Mouse (Mus musculus): ENCODE measurements around the gene Lss. TPM values are rescaled to one million over a fixed set of nuclear protein-coding genes. Genes with fewer than 3 reads are reported as not detected.

Gene Lss
- polyA plus RNA-seq, 1 experiment from 2014 or later, result 47.4 TPM

DNA sequence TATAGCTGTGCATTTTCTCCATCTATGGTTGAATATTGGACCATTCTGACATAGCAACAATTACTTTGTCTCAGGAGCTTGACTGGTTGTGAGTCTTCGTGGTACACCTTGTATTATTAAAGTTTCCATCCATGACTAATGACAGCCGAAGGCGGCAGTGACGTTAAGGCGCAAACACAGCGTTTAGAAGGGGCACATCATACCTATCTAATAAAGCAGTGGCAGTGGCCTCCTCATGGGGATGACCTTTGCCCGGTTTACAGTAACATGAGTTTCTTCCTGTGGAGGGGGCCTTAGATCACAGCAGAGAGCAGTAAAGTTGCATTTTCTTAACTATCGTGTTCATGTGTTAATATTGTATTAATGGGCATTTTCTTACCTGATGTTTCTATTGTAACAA lies 16.8 kb downstream of the Lss start:
- DNase-seq (ENCODE audit: low spot score, missing footprints), result no peak

DNA sequence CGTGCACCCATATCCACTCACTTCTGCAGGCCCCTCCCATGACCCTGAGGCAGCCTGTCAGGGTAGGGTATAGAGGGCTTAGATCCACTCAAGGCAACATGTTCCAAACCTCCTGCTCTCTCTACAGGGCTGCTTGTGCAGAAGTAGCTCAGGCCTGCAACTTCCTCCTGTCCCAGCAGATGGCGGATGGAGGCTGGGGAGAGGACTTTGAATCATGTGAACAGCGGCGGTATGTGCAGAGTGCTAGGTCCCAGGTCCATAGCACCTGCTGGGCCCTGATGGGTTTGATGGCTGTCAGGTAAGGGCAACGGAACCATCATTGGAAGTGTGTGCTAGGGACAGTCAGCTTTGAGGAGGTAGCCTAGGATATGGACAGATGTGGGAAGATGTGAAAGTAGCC lies 19.1 kb downstream of the Lss start:
- no peak for ATAC-seq (ENCODE audit: low FRiP score)
- WGBS, result 91% methylated on average over 5 of the region's 5 CpGs
- no peak overlapping the region for H3K4me2 ChIP-seq
- no peaks in the 10 kb centered on the region for H3K27me3 ChIP-seq (ENCODE audit: control insufficient read depth, insufficient read depth, low read length)
- no peak overlapping the region for H3K27ac ChIP-seq (ENCODE audit: low read depth, low read length)
- H3K9me3 ChIP-seq (ENCODE audit: control insufficient read depth, low read length), result no peaks in the 10 kb centered on the region
- H3K4me3 ChIP-seq (ENCODE audit: low read depth, low read length), result no peak overlapping the region
- no peak for DNase-seq (ENCODE audit: low spot score, missing footprints)
- H3K9ac ChIP-seq (ENCODE audit: low read length), result no peak overlapping the region
- no peaks in the 10 kb centered on the region for H3K4me1 ChIP-seq (ENCODE audit: control insufficient read depth, insufficient read depth, low read length)
- H3K36me3 ChIP-seq (ENCODE audit: control insufficient read depth, insufficient read depth, low read length), result peaks cover 43% of the 10 kb centered on the region

More for the DNA sequence above, 16.8 kb downstream of the Lss start:
- 91% methylated on average over 8 of the region's 8 CpGs for WGBS
- ATAC-seq (ENCODE audit: low FRiP score), result no peak
- Histone ChIP-seq H3K27me3 (ENCODE audit: control insufficient read depth, insufficient read depth, low read length) (no peaks in the 10 kb centered on the region), H3K9ac (ENCODE audit: low read length) (no peak overlapping the region), H3K27ac (ENCODE audit: low read depth, low read length) (no peak overlapping the region), H3K36me3 (ENCODE audit: control insufficient read depth, insufficient read depth, low read length) (peaks cover 47% of the 10 kb centered on the region), H3K4me1 (ENCODE audit: control insufficient read depth, insufficient read depth, low read length) (no peaks in the 10 kb centered on the region), H3K4me3 (ENCODE audit: low read depth, low read length) (no peak overlapping the region), H3K9me3 (ENCODE audit: control insufficient read depth, low read length) (no peaks in the 10 kb centered on the region), H3K4me2 (no peak overlapping the region)

DNA sequence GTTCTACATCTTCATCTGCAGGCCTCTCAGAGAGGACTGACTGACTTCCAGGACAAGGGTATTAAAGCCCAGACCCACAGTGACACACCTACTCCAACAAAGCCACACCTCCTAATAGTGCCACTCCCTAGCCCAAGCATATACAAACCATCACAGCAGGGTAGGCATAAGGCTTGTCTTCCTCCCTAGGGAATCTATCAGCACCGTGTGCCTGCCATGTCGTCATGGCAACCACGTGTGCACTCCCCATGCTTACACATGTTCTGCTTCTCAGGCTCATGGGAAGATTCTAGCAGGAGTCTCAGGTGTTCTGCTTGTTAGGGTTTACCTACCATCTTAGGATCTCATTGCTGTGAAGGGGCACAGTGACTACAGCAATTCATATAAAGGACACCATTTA lies 20.2 kb downstream of the Lss start:
- no peak overlapping the region for H3K9ac ChIP-seq (ENCODE audit: low read length)
- no peaks in the 10 kb centered on the region for H3K27me3 ChIP-seq (ENCODE audit: control insufficient read depth, insufficient read depth, low read length)
- 76% methylated on average over 3 of the region's 3 CpGs for WGBS
- no peak overlapping the region for H3K27ac ChIP-seq (ENCODE audit: low read depth, low read length)
- peaks cover 39% of the 10 kb centered on the region for H3K36me3 ChIP-seq (ENCODE audit: control insufficient read depth, insufficient read depth, low read length)
- no peak overlapping the region for H3K4me2 ChIP-seq
- no peaks in the 10 kb centered on the region for H3K4me1 ChIP-seq (ENCODE audit: control insufficient read depth, insufficient read depth, low read length)
- DNase-seq (ENCODE audit: low spot score, missing footprints) (no peak), ATAC-seq (ENCODE audit: low FRiP score) (no peak)
- H3K4me3 ChIP-seq (ENCODE audit: low read depth, low read length), result no peak overlapping the region
- H3K9me3 ChIP-seq (ENCODE audit: control insufficient read depth, low read length), result no peaks in the 10 kb centered on the region

DNA sequence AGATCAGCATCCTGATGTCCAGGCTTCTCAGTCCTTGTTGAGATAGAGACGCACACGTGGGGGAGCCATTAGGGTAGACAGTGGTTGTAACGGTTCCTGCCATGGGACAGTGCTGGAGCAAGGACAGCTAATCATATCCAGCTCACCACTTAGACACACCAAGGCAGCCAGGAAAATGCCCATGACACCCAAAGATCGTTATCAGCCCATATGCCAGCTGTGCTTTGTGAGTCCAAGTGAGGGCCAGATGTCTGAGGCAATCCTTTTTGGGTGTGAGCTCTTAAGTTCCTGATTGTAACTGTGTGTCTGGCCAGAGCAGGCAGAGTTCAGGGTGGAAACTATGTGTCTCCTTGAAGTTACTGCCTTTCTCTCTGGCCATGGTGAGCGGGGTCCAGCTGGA lies 22.7 kb downstream of the Lss start:
- no peak for ATAC-seq (ENCODE audit: low FRiP score)

DNA sequence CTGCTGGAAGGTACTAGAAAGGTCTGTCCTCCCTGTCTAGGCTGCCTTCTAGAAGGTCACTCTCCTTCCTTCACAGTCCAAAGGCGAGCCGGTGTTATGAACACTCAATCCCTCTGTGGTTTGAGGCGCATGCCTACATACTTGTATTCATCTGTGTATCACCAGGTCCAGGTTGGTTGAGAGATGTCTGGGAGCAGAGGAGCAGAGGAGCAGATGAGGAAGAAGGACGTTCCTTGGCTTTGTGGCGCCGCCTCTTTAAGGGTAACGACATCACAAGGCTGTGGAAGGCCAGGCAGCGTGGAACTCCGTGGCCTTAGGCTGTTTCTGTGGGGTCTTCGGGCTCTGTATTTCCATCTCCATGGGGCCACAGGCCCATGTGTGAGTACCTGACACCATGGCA lies 30.6 kb downstream of the Lss start, which contains the start of gene Spatc1l:
TSS of gene Spatc1l (plus strand) at position 301 of the 400 bp plus-strand sequence.
- Histone ChIP-seq H3K9me3 (ENCODE audit: control insufficient read depth, low read length) (no peaks in the 10 kb centered on the region), H3K9ac (ENCODE audit: low read length) (no peak within 1 kb of the TSS), H3K4me2 (no peak within 1 kb of the TSS), H3K27ac (ENCODE audit: low read depth, low read length) (no peak within 1 kb of the TSS), H3K4me3 (ENCODE audit: low read depth, low read length) (no peak within 1 kb of the TSS), H3K4me1 (ENCODE audit: control insufficient read depth, insufficient read depth, low read length) (no peaks in the 10 kb centered on the region), H3K27me3 (ENCODE audit: control insufficient read depth, insufficient read depth, low read length) (no peaks in the 10 kb centered on the region), H3K36me3 (ENCODE audit: control insufficient read depth, insufficient read depth, low read length) (no peaks in the 10 kb centered on the region)
- 90% methylated on average over 10 of the region's 10 CpGs for WGBS
- no peak for DNase-seq (ENCODE audit: low spot score, missing footprints)
- ATAC-seq (ENCODE audit: low FRiP score), result no peak

More for the DNA sequence above, 22.7 kb downstream of the Lss start:
- Histone ChIP-seq H3K27me3 (ENCODE audit: control insufficient read depth, insufficient read depth, low read length) (no peaks in the 10 kb centered on the region), H3K9ac (ENCODE audit: low read length) (no peak overlapping the region), H3K36me3 (ENCODE audit: control insufficient read depth, insufficient read depth, low read length) (peaks cover 30% of the 10 kb centered on the region), H3K9me3 (ENCODE audit: control insufficient read depth, low read length) (no peaks in the 10 kb centered on the region), H3K4me3 (ENCODE audit: low read depth, low read length) (no peak overlapping the region), H3K4me1 (ENCODE audit: control insufficient read depth, insufficient read depth, low read length) (no peaks in the 10 kb centered on the region), H3K27ac (ENCODE audit: low read depth, low read length) (no peak overlapping the region), H3K4me2 (no peak overlapping the region)
- no peak for DNase-seq (ENCODE audit: low spot score, missing footprints)
- WGBS, result 91% methylated on average over 5 of the region's 5 CpGs

DNA sequence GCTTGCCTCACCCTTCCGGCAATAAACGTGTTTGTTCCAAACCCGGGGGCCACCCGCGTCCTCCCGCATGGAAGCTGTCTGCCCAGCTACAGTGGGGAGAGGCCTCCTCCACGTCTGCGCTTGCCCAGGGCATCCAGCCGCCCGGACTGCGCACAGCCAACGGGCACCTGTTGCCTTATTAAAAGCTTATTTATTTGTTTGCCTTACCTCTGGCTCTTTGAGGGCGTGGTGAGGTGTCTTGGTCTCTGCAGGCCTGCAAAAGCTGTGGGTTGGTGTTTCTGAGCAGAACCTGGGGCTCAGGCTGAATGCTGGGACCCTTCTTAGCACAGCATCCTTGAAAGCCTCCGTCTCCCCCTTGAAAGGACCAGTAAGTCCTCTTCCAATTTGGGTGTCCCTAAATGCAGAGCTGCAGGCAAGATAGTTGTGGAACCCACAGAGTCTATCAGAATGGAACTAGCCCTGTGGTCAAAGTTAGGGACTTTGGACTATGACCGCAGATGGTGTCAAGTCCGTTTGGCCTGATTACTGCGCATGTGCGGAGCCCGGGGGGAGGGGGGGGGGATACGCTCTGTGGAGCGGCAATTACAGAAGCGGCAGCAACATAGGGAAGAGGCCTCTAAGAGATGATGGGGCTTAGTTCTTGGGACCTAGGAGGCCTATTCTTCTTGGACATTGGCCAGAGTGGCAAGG lies 38.8 kb downstream of the Lss start:
- H3K4me3 ChIP-seq (ENCODE audit: low read depth, low read length), result no peak overlapping the region
- H3K9ac ChIP-seq (ENCODE audit: low read length), result no peak overlapping the region
- DNase-seq (ENCODE audit: low spot score, missing footprints), result no peak
- no peak for ATAC-seq (ENCODE audit: low FRiP score)
- H3K4me2 ChIP-seq, result no peak overlapping the region
- no peak overlapping the region for H3K27ac ChIP-seq (ENCODE audit: low read depth, low read length)
- no peaks in the 10 kb centered on the region for H3K9me3 ChIP-seq (ENCODE audit: control insufficient read depth, low read length)
- no peaks in the 10 kb centered on the region for H3K4me1 ChIP-seq (ENCODE audit: control insufficient read depth, insufficient read depth, low read length)
- no peaks in the 10 kb centered on the region for H3K36me3 ChIP-seq (ENCODE audit: control insufficient read depth, insufficient read depth, low read length)
- H3K27me3 ChIP-seq (ENCODE audit: control insufficient read depth, insufficient read depth, low read length), result no peaks in the 10 kb centered on the region
- WGBS, result 91% methylated on average over 22 of the region's 22 CpGs

DNA sequence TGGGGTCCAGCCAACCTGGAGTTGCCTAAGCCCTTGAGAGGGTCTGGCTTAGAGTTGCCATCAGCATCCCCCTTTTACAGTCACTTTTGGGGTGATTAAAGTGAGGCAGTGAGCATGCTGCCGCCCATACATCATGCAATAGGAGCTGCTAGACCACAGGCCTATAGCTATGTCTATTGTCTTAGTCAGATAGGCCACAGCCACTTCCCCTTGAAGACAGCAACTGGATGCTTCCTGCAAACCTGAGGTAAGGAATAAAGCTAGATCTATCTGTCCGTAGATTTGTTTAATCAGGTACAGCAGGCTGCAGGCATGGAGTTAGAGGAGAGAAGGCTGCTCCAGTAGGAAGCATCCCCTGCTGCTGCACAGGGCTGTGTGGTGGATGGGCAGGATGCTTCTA lies 39.7 kb downstream of the Lss start:
- Histone ChIP-seq H3K4me3 (ENCODE audit: low read depth, low read length) (no peak overlapping the region), H3K27me3 (ENCODE audit: control insufficient read depth, insufficient read depth, low read length) (no peaks in the 10 kb centered on the region), H3K4me2 (no peak overlapping the region), H3K9ac (ENCODE audit: low read length) (no peak overlapping the region), H3K27ac (ENCODE audit: low read depth, low read length) (no peak overlapping the region), H3K9me3 (ENCODE audit: control insufficient read depth, low read length) (no peaks in the 10 kb centered on the region), H3K36me3 (ENCODE audit: control insufficient read depth, insufficient read depth, low read length) (no peaks in the 10 kb centered on the region), H3K4me1 (ENCODE audit: control insufficient read depth, insufficient read depth, low read length) (no peaks in the 10 kb centered on the region)
- 71% methylated on average over 2 of the region's 2 CpGs for WGBS
- DNase-seq (ENCODE audit: low spot score, missing footprints), result no peak
- no peak for ATAC-seq (ENCODE audit: low FRiP score)

DNA sequence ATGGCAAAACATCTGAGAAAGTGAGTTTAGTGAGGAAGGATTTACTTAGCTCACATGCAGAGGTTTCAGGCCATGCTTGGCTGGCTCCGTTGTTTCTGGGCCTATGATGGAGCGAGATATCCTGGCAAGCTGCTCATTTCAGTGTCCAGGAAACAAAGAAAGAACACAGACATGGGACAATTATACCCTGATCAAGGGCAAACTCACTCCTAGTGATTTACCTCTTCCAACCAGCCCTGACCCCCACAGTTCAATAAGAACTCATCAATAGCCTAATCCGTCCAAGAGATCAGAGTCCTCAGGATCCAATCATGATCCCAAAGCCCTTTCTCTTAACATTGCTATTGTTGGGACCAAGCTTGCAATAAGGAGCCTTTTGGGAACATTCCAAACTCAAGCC lies 40.8 kb downstream of the Lss start:
- WGBS, result 40% methylated on average over 3 of the region's 3 CpGs
- H3K9me3 ChIP-seq (ENCODE audit: control insufficient read depth, low read length), result no peaks in the 10 kb centered on the region

DNA sequence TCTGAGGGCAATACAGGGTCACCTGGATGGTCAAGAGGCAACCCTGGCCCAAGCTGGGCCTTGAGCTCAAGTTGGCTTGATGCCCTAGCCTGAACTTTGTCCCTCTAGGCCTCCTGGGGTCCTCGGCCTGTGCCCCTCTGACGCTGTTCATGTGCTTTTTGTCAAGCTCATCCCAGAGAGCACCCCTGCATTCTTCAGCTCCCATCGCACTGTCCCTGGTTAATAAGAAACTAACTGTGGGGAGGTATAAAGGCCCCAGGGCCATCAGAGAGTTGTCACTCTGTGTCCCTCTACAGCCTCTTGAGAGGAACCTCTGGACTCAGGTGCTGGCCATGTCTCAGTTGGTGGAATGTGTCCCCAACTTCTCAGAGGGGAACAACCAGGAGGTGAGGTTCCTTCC lies 44.0 kb downstream of the Lss start, which contains the start of gene Ftcd:
TSS of gene Ftcd (plus strand) at position 275 of the 400 bp plus-strand sequence.
- WGBS, result 85% methylated on average over 3 of the region's 3 CpGs
- H3K4me1 ChIP-seq (ENCODE audit: control insufficient read depth, insufficient read depth, low read length), result no peaks in the 10 kb centered on the region
- no peak within 1 kb of the TSS for H3K9ac ChIP-seq (ENCODE audit: low read length)
- ATAC-seq (ENCODE audit: low FRiP score), result no peak
- no peak within 1 kb of the TSS for H3K4me3 ChIP-seq (ENCODE audit: low read depth, low read length)
- H3K9me3 ChIP-seq (ENCODE audit: control insufficient read depth, low read length), result no peaks in the 10 kb centered on the region
- no peak within 1 kb of the TSS for H3K4me2 ChIP-seq
- H3K27ac ChIP-seq (ENCODE audit: low read depth, low read length), result no peak within 1 kb of the TSS
- DNase-seq (ENCODE audit: low spot score, missing footprints), result no peak
- no peaks in the 10 kb centered on the region for H3K27me3 ChIP-seq (ENCODE audit: control insufficient read depth, insufficient read depth, low read length)
- no peaks in the 10 kb centered on the region for H3K36me3 ChIP-seq (ENCODE audit: control insufficient read depth, insufficient read depth, low read length)

More for the DNA sequence above, 40.8 kb downstream of the Lss start:
- Histone ChIP-seq H3K27ac (ENCODE audit: low read depth, low read length) (no peak overlapping the region), H3K27me3 (ENCODE audit: control insufficient read depth, insufficient read depth, low read length) (no peaks in the 10 kb centered on the region), H3K4me1 (ENCODE audit: control insufficient read depth, insufficient read depth, low read length) (no peaks in the 10 kb centered on the region), H3K9ac (ENCODE audit: low read length) (no peak overlapping the region), H3K4me3 (ENCODE audit: low read depth, low read length) (no peak overlapping the region), H3K4me2 (no peak overlapping the region), H3K36me3 (ENCODE audit: control insufficient read depth, insufficient read depth, low read length) (no peaks in the 10 kb centered on the region)
- no peak for DNase-seq (ENCODE audit: low spot score, missing footprints)
- no peak for ATAC-seq (ENCODE audit: low FRiP score)
